Mouse (Mus musculus): ENCODE results near the gene Adgb. TPM values are rescaled to one million over a fixed set of nuclear protein-coding genes. Genes with fewer than 3 reads are reported as not detected.

The Adgb gene
- total RNA-seq, 2 experiments from 2014 or later: 0.23 to 0.25 TPM

GRCm38 (mm10) chr10:10355605-10356227 is 116.4 kb downstream of the Adgb start:
- intact Hi-C loops (cut with DNase I): no loop called here
- DNase-seq (ENCODE audit: low spot score in 2 of 2): peak; percentile 24 to 71

GRCm38 (mm10) chr10:10352184-10352583 is 119.9 kb downstream of the Adgb start:
- DNase-seq (ENCODE audit: low spot score in 2 of 2): no peak
- intact Hi-C loops (cut with DNase I): no loop called here

- no peak for DNase-seq (ENCODE audit: low spot score in 2 of 2)
- intact Hi-C loops (cut with DNase I): no loop called here
Measured at GRCm38 (mm10) chr10:10350550-10350949, 121.6 kb downstream of the Adgb start.

- intact Hi-C loops (cut with DNase I): no loop called here
Measured at GRCm38 (mm10) chr10:10343930-10344329, 128.2 kb downstream of the Adgb start.

GRCm38 (mm10) chr10:10325560-10325959 is 146.6 kb downstream of the Adgb start:
- intact Hi-C loops (cut with DNase I): no loop called here
- DNase-seq (ENCODE audit: low spot score in 2 of 2): peak; percentile 39 to 86

More at GRCm38 (mm10) chr10:10343930-10344329, 128.2 kb downstream of the Adgb start:
- DNase-seq (ENCODE audit: low spot score in 2 of 2): no peak

- DNase-seq (ENCODE audit: low spot score in 2 of 2): peak; percentile 21 to 81
- intact Hi-C loops (cut with DNase I): loop anchor here (5.0 kb wide), 2 partner anchors 221 to 531 kb away; no protein-coding TSS in a partner anchor
Measured at GRCm38 (mm10) chr10:10322961-10323360, 149.2 kb downstream of the Adgb start.

GRCm38 (mm10) chr10:10321119-10321781 is 150.9 kb downstream of the Adgb start:
- peak; percentile 79 to 92 for DNase-seq (ENCODE audit: low spot score in 2 of 2)
- intact Hi-C loops (cut with DNase I): loop anchor here (2.0 to 5.0 kb wide), 5 partner anchors 68 to 529 kb away; partner anchors contain the start of gene Stxbp5

- peak; percentile 34 to 63 for DNase-seq (ENCODE audit: low spot score in 2 of 2)
- intact Hi-C loops (cut with DNase I): loop anchor here (2.0 to 5.0 kb wide), 5 partner anchors 68 to 528 kb away; partner anchors contain the start of gene Stxbp5
Measured at GRCm38 (mm10) chr10:10320364-10321083, 151.6 kb downstream of the Adgb start.

GRCm38 (mm10) chr10:10318086-10318485 is 154.0 kb downstream of the Adgb start:
- intact Hi-C loops (cut with DNase I): no loop called here
- DNase-seq (ENCODE audit: low spot score in 2 of 2): no peak

GRCm38 (mm10) chr10:10315631-10316030 is 156.5 kb downstream of the Adgb start:
- intact Hi-C loops (cut with DNase I): no loop called here
- no peak for DNase-seq (ENCODE audit: low spot score in 2 of 2)

GRCm38 (mm10) chr10:10314521-10314920 is 157.6 kb downstream of the Adgb start:
- intact Hi-C loops (cut with DNase I): no loop called here
- DNase-seq (ENCODE audit: low spot score in 2 of 2): no peak

GRCm38 (mm10) chr10:10309877-10310426 is 162.2 kb downstream of the Adgb start:
- intact Hi-C loops (cut with DNase I): no loop called here
- DNase-seq (ENCODE audit: low spot score in 2 of 2): no peak

GRCm38 (mm10) chr10:10309056-10309455 is 163.1 kb downstream of the Adgb start:
- intact Hi-C loops (cut with DNase I): no loop called here
- no peak for DNase-seq (ENCODE audit: low spot score in 2 of 2)

GRCm38 (mm10) chr10:10307384-10307783 is 164.7 kb downstream of the Adgb start:
- intact Hi-C loops (cut with DNase I): no loop called here
- DNase-seq (ENCODE audit: low spot score in 2 of 2): no peak

- intact Hi-C loops (cut with DNase I): no loop called here
- no peak for DNase-seq (ENCODE audit: low spot score in 2 of 2)
Measured at GRCm38 (mm10) chr10:10304370-10304769, 167.8 kb downstream of the Adgb start.

GRCm38 (mm10) chr10:10301692-10302091 is 170.4 kb downstream of the Adgb start:
- DNase-seq (ENCODE audit: low spot score in 2 of 2): peak in 1 of 2 experiments; percentile 31
- intact Hi-C loops (cut with DNase I): no loop called here

GRCm38 (mm10) chr10:10300915-10301439 is 171.1 kb downstream of the Adgb start:
- no peak for DNase-seq (ENCODE audit: low spot score in 2 of 2)
- intact Hi-C loops (cut with DNase I): no loop called here

- intact Hi-C loops (cut with DNase I): no loop called here
- DNase-seq (ENCODE audit: low spot score in 2 of 2): no peak
Measured at GRCm38 (mm10) chr10:10299987-10300386, 172.1 kb downstream of the Adgb start.

- intact Hi-C loops (cut with DNase I): no loop called here
Measured at GRCm38 (mm10) chr10:10287221-10287867, 184.8 kb downstream of the Adgb start.

More at GRCm38 (mm10) chr10:10287221-10287867, 184.8 kb downstream of the Adgb start:
- peak in 1 of 2 experiments; percentile 8 for DNase-seq (ENCODE audit: low spot score in 2 of 2)
